Mouse (Mus musculus): Measurements from ENCODE around the gene Tmem135. TPM values are rescaled to one million over a fixed set of nuclear protein-coding genes. Genes with fewer than 3 reads are reported as not detected.

Gene Tmem135
- polyA plus RNA-seq, 1 experiment, result 27.6 TPM

- Histone ChIP-seq H3K27ac (ENCODE audit: insufficient read depth, low read length) (no peak overlapping the region), H3K4me1 (ENCODE audit: control insufficient read depth, insufficient read depth, insufficient read length) (no peaks in the 10 kb centered on the region), H3K27me3 (ENCODE audit: control insufficient read depth, insufficient read depth, low read length) (no peaks in the 10 kb centered on the region), H3K36me3 (ENCODE audit: control insufficient read depth, insufficient read depth, low read length) (no peaks in the 10 kb centered on the region), H3K4me3 (ENCODE audit: extremely low read depth, insufficient read depth, insufficient read length) (no peak overlapping the region)
- WGBS, result 8% methylated on average over 2 of the region's 2 CpGs
- no peak for DNase-seq (ENCODE audit: low read depth in 1 of 2, low spot score in 2 of 2)
- TF ChIP-seq POLR2A (IDR thresholded peaks at IDR 0.05; ENCODE audit: low read depth, low read length) (no peak), CTCF (IDR thresholded peaks at IDR 0.05; ENCODE audit: extremely low read depth, insufficient read depth, insufficient read length, insufficient replicate concordance) (no peak)
These were observed 297.6 kb downstream of the Tmem135 start for GRCm38 (mm10) chr7:89106421-89106820.

- TF ChIP-seq CTCF (IDR thresholded peaks at IDR 0.05; ENCODE audit: extremely low read depth, insufficient read depth, insufficient read length, insufficient replicate concordance) (no peak), POLR2A (IDR thresholded peaks at IDR 0.05; ENCODE audit: low read depth, low read length) (no peak)
- Histone ChIP-seq H3K4me1 (ENCODE audit: control insufficient read depth, insufficient read depth, insufficient read length) (no peaks in the 10 kb centered on the region), H3K4me3 (ENCODE audit: extremely low read depth, insufficient read depth, insufficient read length) (no peak overlapping the region), H3K36me3 (ENCODE audit: control insufficient read depth, insufficient read depth, low read length) (no peaks in the 10 kb centered on the region), H3K27ac (ENCODE audit: insufficient read depth, low read length) (no peak overlapping the region), H3K27me3 (ENCODE audit: control insufficient read depth, insufficient read depth, low read length) (no peaks in the 10 kb centered on the region)
- DNase-seq (ENCODE audit: low read depth in 1 of 2, low spot score in 2 of 2), result no peak
- 89% methylated on average over 4 of the region's 4 CpGs for WGBS
These were observed 304.3 kb downstream of the Tmem135 start for GRCm38 (mm10) chr7:89099756-89100155.

Other genes starting within 250 kb of the Tmem135 start
- 1.9 and 2.0 TPM in 2 replicates for gene Fzd4, start 133 bp upstream of the Tmem135 start, polyA plus RNA-seq (2012; rRNA removed)
- 24.2 and 26.2 TPM in 2 replicates for gene Prss23, start 123.0 kb upstream of the Tmem135 start, polyA plus RNA-seq (2012; rRNA removed)
- 0.44 and 0.67 TPM in 2 replicates for gene Me3, start 228.2 kb upstream of the Tmem135 start, polyA plus RNA-seq (2012; rRNA removed)

Data from spleen, adult 2 months (tissue).